Mouse (Mus musculus): ENCODE measurements around the gene Mybpc1. TPM values are rescaled to one million over a fixed set of nuclear protein-coding genes. Genes with fewer than 3 reads are reported as not detected.

The Mybpc1 gene
- polyA plus RNA-seq, 1 experiment from 2014 or later, result 92.0 TPM

DNA sequence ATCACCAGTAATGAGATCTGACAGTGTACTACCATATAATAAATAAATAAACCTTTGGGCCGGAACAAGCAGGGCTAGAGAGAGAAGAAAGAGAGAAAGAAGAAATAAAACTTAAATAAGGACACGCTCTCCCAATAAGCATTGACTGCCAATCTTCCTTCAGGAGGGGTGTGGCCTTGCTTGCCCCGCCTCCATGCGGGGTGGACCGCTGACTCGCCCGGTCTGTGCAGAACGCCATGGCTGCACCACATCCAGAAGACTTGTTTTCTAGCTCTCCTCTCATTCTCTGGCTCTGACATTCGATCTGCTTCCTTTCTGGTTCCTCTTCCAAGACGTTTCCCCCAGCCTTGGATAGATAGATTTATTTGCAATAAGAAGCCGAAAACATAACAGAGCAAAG lies 8.1 kb upstream of the Mybpc1 start:
- Histone ChIP-seq H3K36me3 (ENCODE audit: control insufficient read depth, insufficient read depth, low read length) (no peaks in the 10 kb centered on the region), H3K27me3 (ENCODE audit: control insufficient read depth, insufficient read depth, low read length) (no peaks in the 10 kb centered on the region), H3K4me1 (ENCODE audit: control insufficient read depth, insufficient read depth, low read length) (no peaks in the 10 kb centered on the region), H3K27ac (ENCODE audit: low read length) (no peak overlapping the region), H3K9ac (ENCODE audit: low read length) (no peak overlapping the region), H3K9me3 (replicated peaks; ENCODE audit: control insufficient read depth, low read length) (no peaks in the 10 kb centered on the region), H3K4me2 (ENCODE audit: low read depth, low read length) (no peak overlapping the region), H3K4me3 (replicated peaks; ENCODE audit: low read length) (no peak overlapping the region)
- no peak for ATAC-seq (ENCODE audit: insufficient read depth, low FRiP score)
- WGBS, result 85% methylated on average over 11 of the region's 11 CpGs

DNA sequence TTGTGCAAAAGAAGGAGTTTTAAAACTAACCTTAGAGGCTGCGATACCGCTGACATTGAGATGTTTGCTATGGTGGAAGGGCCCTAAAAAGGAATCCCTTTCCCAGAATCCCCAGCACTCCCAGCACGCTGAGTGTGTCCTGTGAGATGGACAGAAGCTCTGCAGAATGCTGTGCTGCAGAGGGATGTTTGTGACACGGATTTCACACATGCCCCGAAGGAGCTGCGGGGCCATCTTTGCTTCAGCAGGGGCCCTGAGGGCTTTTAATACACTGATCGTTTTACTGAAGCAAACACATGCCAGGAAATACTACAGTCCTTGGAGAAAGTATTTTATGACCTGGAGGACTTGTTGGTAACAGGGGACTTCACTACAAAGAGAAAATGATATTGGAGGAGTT lies 1.7 kb upstream of the Mybpc1 start:
- Histone ChIP-seq H3K27me3 (ENCODE audit: control insufficient read depth, insufficient read depth, low read length) (no peaks in the 10 kb centered on the region), H3K4me2 (ENCODE audit: low read depth, low read length) (no peak overlapping the region), H3K4me1 (ENCODE audit: control insufficient read depth, insufficient read depth, low read length) (0 out of 2 replicates have a peak, but pooled peaks cover 3% of the 10 kb centered on the region), H3K27ac (ENCODE audit: low read length) (no peak overlapping the region), H3K9ac (ENCODE audit: low read length) (no peak overlapping the region), H3K9me3 (replicated peaks; ENCODE audit: control insufficient read depth, low read length) (no peaks in the 10 kb centered on the region), H3K36me3 (ENCODE audit: control insufficient read depth, insufficient read depth, low read length) (no peaks in the 10 kb centered on the region), H3K4me3 (replicated peaks; ENCODE audit: low read length) (no peak overlapping the region)
- WGBS, result 73% methylated on average over 7 of the region's 7 CpGs
- no peak for ATAC-seq (ENCODE audit: insufficient read depth, low FRiP score)

DNA sequence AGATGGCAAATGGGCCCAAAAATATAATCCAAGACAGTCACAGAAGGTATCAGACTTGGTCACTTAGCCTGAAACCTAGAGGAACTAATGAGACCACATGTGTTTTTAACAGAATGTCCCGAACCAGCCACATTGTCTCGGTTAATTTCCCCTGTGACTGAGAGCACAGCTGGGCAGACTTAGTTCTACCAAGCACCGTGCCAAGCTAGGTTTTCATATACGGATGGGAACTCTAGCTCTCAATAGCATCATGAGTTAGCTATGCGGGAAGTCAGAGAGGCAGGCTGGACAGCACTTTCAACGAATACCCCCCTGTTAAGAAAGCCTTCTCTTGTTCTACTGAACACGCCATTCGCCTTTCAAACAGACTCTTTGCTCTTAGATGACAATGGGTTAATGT lies 1.1 kb upstream of the Mybpc1 start:
- Histone ChIP-seq H3K27me3 (ENCODE audit: control insufficient read depth, insufficient read depth, low read length) (no peaks in the 10 kb centered on the region), H3K27ac (ENCODE audit: low read length) (no peak overlapping the region), H3K4me3 (replicated peaks; ENCODE audit: low read length) (no peak overlapping the region), H3K4me1 (ENCODE audit: control insufficient read depth, insufficient read depth, low read length) (0 out of 2 replicates have a peak, but pooled peaks cover 3% of the 10 kb centered on the region), H3K36me3 (ENCODE audit: control insufficient read depth, insufficient read depth, low read length) (no peaks in the 10 kb centered on the region), H3K9ac (ENCODE audit: low read length) (no peak overlapping the region), H3K9me3 (replicated peaks; ENCODE audit: control insufficient read depth, low read length) (no peaks in the 10 kb centered on the region), H3K4me2 (ENCODE audit: low read depth, low read length) (no peak overlapping the region)
- 71% methylated on average over 8 of the region's 8 CpGs for WGBS
- no peak for ATAC-seq (ENCODE audit: insufficient read depth, low FRiP score)

DNA sequence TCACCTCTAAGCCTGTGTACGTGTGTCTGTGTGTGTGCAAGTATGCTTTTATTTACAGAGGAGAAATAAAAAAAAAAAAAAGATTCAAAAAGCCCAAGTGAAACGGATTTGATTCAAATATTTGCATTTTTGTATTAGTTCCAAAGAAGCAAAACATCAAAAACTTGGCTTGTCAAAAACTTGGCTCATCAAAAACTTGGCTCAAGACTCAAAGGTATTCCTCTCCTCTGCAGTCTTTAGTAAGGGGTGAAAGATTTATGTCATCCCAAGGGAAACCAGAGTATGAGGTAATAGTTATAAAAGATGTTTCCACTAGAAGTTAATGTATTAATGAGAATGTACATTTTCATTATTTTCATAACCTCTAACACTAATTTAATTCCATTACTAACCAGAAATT lies 1.2 kb downstream of the Mybpc1 start:
- Histone ChIP-seq H3K27ac (ENCODE audit: low read length) (no peak overlapping the region), H3K36me3 (ENCODE audit: control insufficient read depth, insufficient read depth, low read length) (no peaks in the 10 kb centered on the region), H3K4me2 (ENCODE audit: low read depth, low read length) (no peak overlapping the region), H3K9ac (ENCODE audit: low read length) (no peak overlapping the region), H3K9me3 (replicated peaks; ENCODE audit: control insufficient read depth, low read length) (no peaks in the 10 kb centered on the region), H3K4me1 (ENCODE audit: control insufficient read depth, insufficient read depth, low read length) (0 out of 2 replicates have a peak, but pooled peaks cover 3% of the 10 kb centered on the region), H3K4me3 (replicated peaks; ENCODE audit: low read length) (no peak overlapping the region), H3K27me3 (ENCODE audit: control insufficient read depth, insufficient read depth, low read length) (no peaks in the 10 kb centered on the region)
- WGBS, result 27% methylated on average over 2 of the region's 2 CpGs
- ATAC-seq (ENCODE audit: insufficient read depth, low FRiP score), result no peak

DNA sequence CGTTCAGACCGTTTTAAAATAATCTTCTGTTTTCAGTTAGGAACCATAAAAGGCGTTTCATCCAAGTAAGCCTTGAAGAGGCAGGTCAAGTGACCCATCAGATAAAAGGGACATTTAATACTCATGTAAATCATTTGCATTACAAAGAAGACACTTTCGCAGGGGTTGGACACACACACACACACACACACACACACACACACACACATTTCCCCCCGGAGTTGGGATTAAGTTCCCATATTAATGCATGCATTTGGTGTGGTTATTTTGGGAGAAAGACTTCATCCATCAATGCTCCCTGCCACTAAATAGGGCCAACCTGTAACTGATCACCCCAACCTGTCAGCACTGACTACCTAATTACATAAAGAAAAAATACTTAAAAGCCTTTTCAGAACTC lies 1.7 kb downstream of the Mybpc1 start:
- WGBS, result 30% methylated on average over 5 of the region's 5 CpGs
- 0 out of 2 replicates have a peak, but pooled peaks cover 3% of the 10 kb centered on the region for H3K4me1 ChIP-seq (ENCODE audit: control insufficient read depth, insufficient read depth, low read length)
- no peak overlapping the region for H3K27ac ChIP-seq (ENCODE audit: low read length)
- H3K36me3 ChIP-seq (ENCODE audit: control insufficient read depth, insufficient read depth, low read length), result no peaks in the 10 kb centered on the region
- no peak overlapping the region for H3K4me2 ChIP-seq (ENCODE audit: low read depth, low read length)
- no peak overlapping the region for H3K9ac ChIP-seq (ENCODE audit: low read length)
- ATAC-seq (ENCODE audit: insufficient read depth, low FRiP score), result no peak
- no peak overlapping the region for H3K4me3 ChIP-seq (replicated peaks; ENCODE audit: low read length)
- H3K9me3 ChIP-seq (replicated peaks; ENCODE audit: control insufficient read depth, low read length), result no peaks in the 10 kb centered on the region
- no peaks in the 10 kb centered on the region for H3K27me3 ChIP-seq (ENCODE audit: control insufficient read depth, insufficient read depth, low read length)

DNA sequence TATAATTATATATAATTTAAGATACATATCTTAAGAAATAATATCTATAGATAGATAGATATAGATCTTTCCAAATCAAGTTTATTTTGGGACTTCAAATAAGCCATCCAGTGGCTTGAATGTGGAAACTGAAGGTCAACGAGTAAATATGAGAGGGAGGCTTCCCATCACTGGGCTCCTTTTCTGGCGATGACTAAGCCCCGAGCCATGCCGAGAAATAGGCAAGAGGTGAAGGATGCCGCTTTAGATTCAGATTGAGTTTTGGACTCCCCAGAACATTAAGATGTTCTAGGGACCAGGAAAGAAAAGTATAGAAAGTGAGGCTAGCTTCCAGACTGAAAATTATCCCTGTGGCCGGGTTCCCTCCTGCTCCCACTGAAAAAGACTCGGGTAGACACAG lies 4.4 kb downstream of the Mybpc1 start:
- H3K4me1 ChIP-seq (ENCODE audit: control insufficient read depth, insufficient read depth, low read length), result 0 out of 2 replicates have a peak, but pooled peaks cover 3% of the 10 kb centered on the region
- ATAC-seq (ENCODE audit: insufficient read depth, low FRiP score), result no peak
- no peak overlapping the region for H3K9ac ChIP-seq (ENCODE audit: low read length)
- H3K4me3 ChIP-seq (replicated peaks; ENCODE audit: low read length), result no peak overlapping the region
- H3K4me2 ChIP-seq (ENCODE audit: low read depth, low read length), result no peak overlapping the region
- no peak overlapping the region for H3K27ac ChIP-seq (ENCODE audit: low read length)
- H3K27me3 ChIP-seq (ENCODE audit: control insufficient read depth, insufficient read depth, low read length), result no peaks in the 10 kb centered on the region
- no peaks in the 10 kb centered on the region for H3K9me3 ChIP-seq (replicated peaks; ENCODE audit: control insufficient read depth, low read length)
- H3K36me3 ChIP-seq (ENCODE audit: control insufficient read depth, insufficient read depth, low read length), result no peaks in the 10 kb centered on the region
- WGBS, result 83% methylated on average over 7 of the region's 7 CpGs

DNA sequence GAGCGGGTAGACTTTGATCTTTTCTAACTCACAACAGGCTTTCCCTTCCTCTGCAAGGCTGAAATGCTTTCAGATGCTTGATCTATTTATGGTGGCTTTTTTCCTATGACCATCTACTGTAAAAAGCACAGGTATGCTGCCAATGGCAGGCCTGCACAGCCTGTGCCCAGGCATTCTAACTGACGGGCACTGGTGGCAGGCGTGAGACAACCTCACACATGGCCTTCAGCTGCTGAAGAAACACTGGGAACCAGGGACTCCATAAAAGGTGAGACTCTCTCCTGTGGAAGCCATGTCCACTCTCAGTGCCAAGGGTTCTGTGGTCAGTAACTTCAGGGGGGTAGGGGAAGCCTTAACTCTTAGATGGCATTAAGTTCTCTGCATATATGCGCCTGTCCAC lies 12.6 kb downstream of the Mybpc1 start:
- Histone ChIP-seq H3K4me1 (ENCODE audit: control insufficient read depth, insufficient read depth, low read length) (no peaks in the 10 kb centered on the region), H3K4me2 (ENCODE audit: low read depth, low read length) (no peak overlapping the region), H3K27ac (ENCODE audit: low read length) (no peak overlapping the region), H3K36me3 (ENCODE audit: control insufficient read depth, insufficient read depth, low read length) (no peaks in the 10 kb centered on the region), H3K4me3 (replicated peaks; ENCODE audit: low read length) (no peak overlapping the region), H3K27me3 (ENCODE audit: control insufficient read depth, insufficient read depth, low read length) (no peaks in the 10 kb centered on the region), H3K9me3 (replicated peaks; ENCODE audit: control insufficient read depth, low read length) (no peaks in the 10 kb centered on the region), H3K9ac (ENCODE audit: low read length) (no peak overlapping the region)
- no peak for ATAC-seq (ENCODE audit: insufficient read depth, low FRiP score)
- whole genome bisulfite sequencing, result 87% methylated on average over 4 of the region's 4 CpGs

DNA sequence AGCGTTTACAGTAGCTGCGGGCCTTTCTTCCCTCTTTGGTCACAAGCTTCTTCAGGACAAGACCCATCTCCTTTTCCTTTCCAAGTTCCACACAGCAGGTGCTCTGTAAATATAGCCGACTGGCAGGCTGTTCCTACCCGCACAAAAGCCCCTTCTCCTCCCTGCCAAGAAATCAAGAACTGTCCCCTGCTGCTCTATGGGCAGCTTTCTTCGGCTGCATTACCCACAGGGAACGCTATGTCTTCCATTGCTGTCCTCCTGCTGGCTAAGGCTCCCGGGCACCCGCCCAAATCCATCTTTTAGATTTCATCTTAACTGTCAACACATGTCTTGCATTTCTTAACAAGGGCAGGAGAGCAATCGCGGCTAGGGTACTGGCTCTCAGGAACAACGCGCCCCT lies 13.9 kb downstream of the Mybpc1 start:
- 60% methylated on average over 12 of the region's 12 CpGs for WGBS

DNA sequence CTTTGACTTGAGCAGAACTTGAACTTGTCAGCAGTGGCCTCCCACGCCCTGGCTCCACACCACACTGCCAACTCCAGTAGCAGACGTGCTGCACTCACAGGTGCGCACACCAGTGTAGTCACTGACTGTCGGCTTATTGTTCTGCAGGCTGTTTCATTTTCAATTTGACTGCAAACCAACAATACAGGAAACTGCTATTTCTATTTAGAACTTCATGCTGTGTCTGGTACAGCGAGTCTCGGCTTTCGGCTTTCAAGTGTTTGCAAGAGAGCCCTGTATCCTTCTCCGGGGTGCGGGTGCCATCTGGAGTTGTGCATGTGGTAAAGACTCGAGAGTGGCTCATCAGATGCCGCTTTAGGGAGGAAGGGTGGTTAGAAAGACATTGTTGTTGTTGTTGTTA lies 20.5 kb downstream of the Mybpc1 start:
- 88% methylated on average over 11 of the region's 11 CpGs for WGBS
- Histone ChIP-seq H3K27ac (ENCODE audit: low read length) (no peak overlapping the region), H3K4me3 (replicated peaks; ENCODE audit: low read length) (no peak overlapping the region), H3K4me2 (ENCODE audit: low read depth, low read length) (no peak overlapping the region), H3K9me3 (replicated peaks; ENCODE audit: control insufficient read depth, low read length) (no peaks in the 10 kb centered on the region), H3K4me1 (ENCODE audit: control insufficient read depth, insufficient read depth, low read length) (no peaks in the 10 kb centered on the region), H3K9ac (ENCODE audit: low read length) (no peak overlapping the region), H3K36me3 (ENCODE audit: control insufficient read depth, insufficient read depth, low read length) (no peaks in the 10 kb centered on the region), H3K27me3 (ENCODE audit: control insufficient read depth, insufficient read depth, low read length) (no peaks in the 10 kb centered on the region)
- ATAC-seq (ENCODE audit: insufficient read depth, low FRiP score), result no peak

More for the DNA sequence above, 13.9 kb downstream of the Mybpc1 start:
- Histone ChIP-seq H3K9ac (ENCODE audit: low read length) (no peak overlapping the region), H3K27ac (ENCODE audit: low read length) (no peak overlapping the region), H3K27me3 (ENCODE audit: control insufficient read depth, insufficient read depth, low read length) (no peaks in the 10 kb centered on the region), H3K4me3 (replicated peaks; ENCODE audit: low read length) (no peak overlapping the region), H3K9me3 (replicated peaks; ENCODE audit: control insufficient read depth, low read length) (no peaks in the 10 kb centered on the region), H3K36me3 (ENCODE audit: control insufficient read depth, insufficient read depth, low read length) (no peaks in the 10 kb centered on the region), H3K4me2 (ENCODE audit: low read depth, low read length) (no peak overlapping the region), H3K4me1 (ENCODE audit: control insufficient read depth, insufficient read depth, low read length) (no peaks in the 10 kb centered on the region)
- ATAC-seq (ENCODE audit: insufficient read depth, low FRiP score), result no peak

DNA sequence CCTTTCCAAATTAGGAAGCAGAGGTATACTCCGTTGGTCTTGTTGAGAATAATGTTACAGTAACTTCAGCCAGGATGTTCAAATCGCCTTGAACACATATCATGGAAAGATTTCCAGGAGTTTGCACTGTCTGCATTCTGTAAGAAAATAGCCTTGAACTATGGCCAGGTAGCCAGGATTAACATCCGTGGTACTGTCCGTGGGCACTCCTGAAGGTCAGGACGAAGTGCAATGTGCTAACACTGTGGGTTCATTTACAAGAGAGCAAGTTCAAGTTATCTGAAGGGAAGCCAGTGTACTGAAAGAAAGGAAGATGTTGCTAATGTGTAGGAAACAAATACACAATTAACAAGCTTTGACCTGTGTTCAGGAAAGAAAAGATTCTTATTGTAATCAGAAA lies 24.2 kb downstream of the Mybpc1 start:
- Histone ChIP-seq H3K9me3 (replicated peaks; ENCODE audit: control insufficient read depth, low read length) (no peaks in the 10 kb centered on the region), H3K36me3 (ENCODE audit: control insufficient read depth, insufficient read depth, low read length) (no peaks in the 10 kb centered on the region), H3K27ac (ENCODE audit: low read length) (no peak overlapping the region), H3K9ac (ENCODE audit: low read length) (no peak overlapping the region), H3K4me2 (ENCODE audit: low read depth, low read length) (no peak overlapping the region), H3K4me1 (ENCODE audit: control insufficient read depth, insufficient read depth, low read length) (no peaks in the 10 kb centered on the region), H3K4me3 (replicated peaks; ENCODE audit: low read length) (no peak overlapping the region), H3K27me3 (ENCODE audit: control insufficient read depth, insufficient read depth, low read length) (no peaks in the 10 kb centered on the region)
- ATAC-seq (ENCODE audit: insufficient read depth, low FRiP score), result no peak
- WGBS, result 83% methylated on average over 5 of the region's 5 CpGs
